Mouse (Mus musculus) right cerebral cortex, adult 18-20 months (tissue): Measurements from ENCODE around the gene Ppfibp1.

ENCODE experiments used
- DNase-seq: peaks from one replicate; pipeline ENCODE4 v3.0.0; 2022; ENCODE audit warnings: mixed read lengths

Ppfibp1 gene

DNA sequence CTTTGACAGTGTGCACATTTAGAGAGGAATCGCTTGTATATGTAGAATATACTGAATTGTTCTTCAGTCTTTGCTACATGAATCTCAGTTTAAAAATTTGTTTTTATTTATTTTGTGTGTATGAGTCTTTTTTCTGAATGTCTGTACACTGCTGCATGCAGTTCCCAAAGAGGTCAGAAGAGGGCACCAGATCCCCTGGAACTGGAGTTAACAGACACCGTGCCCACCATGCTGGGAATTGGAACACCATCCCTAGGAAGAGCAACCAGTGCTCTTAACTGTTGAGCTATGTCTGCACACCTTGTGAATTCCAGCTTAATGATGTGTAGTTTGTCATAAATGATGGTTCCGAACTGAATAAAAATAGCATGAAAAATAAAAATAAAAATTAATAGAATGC is 119.9 kb downstream of the Ppfibp1 start:
- no peak for DNase-seq

DNA sequence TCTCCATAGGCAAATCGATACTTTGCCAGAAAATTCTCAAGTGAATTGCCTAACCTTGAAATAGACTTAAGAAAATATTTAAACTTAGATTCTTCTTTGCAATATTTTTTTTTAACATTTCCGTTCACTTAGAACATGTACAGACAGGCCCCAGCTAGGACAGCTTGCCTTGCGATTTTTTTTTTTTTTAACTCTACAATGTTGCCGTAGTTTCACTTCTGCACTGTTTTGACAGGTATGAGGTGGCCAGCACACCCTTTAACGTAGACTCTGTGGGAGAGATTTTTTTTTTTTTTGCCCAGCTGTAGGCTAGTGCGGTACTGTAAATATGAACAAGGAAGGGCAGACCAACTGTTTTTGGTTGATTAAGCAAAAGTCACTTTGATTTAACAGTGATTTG is 122.1 kb downstream of the Ppfibp1 start:
- no peak for DNase-seq

DNA sequence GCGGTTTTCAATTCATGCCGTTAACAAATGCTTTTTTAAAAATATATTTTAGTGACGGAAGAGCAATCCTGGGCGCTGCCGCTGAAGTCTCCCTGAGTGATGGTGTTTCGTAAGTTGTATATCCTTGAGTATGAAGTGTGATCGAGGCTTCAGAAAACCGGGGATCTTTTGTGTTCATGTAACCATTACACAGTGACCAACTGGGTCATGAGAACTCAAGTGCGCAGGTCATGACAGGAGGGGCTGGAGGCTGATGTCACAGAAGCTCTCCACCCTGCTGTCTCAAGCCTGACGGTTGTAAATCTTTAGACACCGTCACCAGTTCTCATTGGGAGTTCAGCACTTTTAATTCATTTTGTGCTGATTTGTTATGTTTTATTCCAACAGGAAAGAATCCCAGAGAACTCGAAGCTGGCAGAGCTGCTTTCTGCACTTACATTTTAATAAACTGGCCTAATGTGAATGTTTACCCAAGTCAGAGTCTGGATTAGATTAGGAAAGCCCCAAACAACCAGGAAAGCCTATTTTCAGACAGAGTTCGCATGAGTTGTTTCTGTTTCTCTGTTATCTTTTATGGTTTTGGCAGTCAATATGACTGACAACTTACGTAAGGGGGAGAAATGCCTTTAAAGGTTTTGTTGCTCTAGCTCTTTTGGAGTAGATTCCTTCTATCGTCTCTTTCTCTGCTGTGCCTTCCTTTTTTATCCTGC is 122.7 kb downstream of the Ppfibp1 start:
- DNase-seq, result no peak

DNA sequence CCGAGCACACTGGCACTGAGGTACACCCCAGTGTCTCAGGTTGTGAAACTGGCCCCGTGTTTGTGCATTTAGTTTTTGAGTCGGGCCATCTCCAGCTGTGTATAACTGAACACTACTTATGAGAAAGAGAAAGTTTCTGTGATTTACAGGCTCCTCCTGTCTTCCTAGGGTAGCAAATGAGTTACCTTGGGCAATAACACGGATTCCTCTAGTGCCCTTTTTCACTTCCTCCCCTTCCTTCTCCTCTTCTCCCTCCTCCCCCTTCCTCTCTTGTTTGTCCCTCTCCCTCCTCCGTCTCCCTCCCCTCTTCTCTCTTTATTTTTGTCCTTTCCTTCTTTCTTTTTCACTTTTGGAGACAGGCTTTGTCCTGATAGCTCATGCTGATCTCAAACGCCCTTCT is 123.3 kb downstream of the Ppfibp1 start:
- no peak for DNase-seq

DNA sequence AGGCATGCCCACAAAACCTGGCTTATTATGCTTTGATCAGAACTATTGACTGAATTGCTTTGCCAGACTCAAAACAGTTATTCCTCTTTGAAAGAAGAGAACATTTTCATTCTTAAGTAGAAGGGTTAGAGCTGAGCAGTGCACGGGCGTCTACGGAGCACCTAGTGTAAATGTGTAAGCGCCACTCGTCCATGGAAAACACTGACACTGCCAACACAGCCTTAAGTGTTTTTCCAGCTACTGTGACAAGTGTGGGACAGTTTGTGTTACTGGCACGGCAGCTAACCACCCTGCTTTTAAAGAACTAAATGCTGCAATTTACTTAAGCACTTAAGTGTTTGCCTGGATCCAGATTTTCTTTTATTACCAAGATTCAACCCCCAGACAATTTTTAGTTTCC is 123.7 kb downstream of the Ppfibp1 start:
- no peak for DNase-seq

DNA sequence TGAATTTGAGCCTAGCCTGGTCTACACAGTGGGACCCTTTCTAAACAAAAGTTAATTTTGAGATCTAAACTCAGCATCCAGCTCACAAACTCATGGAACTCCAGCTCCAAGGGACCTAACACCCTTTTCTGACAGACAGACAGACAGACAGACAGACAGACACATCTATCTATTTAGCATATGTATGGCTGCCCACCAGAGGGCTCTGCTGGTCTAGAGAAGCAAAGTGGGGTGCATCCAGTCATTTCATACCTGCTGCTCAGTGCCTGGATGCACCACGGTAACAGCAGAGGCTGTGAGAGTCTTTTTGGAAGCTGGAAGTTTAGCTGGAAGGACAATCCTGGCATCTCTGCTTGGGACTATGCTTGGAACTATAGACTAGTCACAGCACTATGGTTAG is 125.3 kb downstream of the Ppfibp1 start:
- no peak for DNase-seq

DNA sequence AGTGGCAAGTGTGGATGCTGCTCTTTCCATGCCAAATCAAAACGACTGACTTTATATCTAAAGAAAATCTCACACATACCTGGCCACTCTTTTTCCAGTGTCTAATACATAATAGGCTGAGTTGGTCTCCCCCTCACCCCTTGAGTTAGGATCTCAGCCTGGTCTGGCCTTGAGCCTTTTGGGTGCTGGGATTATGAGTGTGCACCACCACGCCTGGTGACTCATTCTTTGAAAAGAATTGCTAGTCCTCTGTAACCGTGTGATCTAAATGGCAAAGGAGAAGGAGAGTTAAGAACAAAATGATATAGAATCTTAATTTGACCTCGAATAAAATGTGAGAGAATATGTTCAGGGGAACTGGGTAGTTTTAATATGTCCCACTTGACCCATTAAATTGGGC is 129.6 kb downstream of the Ppfibp1 start:
- no peak for DNase-seq

DNA sequence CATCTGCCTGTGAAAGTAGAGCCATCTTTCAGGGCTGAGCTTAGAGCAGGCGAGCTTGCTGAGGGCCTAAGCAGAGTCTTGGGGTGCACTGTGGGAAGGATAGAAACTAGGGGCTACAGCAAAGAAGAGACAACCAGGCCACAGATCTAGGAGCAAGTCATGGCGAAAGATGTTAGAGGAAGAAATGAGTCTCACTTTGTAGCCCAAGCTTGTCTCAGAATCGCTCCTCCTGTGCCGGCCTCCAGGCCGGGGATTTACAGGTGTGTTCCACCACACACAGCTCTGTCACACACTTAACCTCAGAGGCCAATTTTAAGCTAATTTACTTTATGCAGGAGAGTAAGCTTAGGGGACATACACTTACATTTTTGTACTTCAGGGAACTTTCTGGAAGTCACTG is 130.1 kb downstream of the Ppfibp1 start:
- no peak for DNase-seq

DNA sequence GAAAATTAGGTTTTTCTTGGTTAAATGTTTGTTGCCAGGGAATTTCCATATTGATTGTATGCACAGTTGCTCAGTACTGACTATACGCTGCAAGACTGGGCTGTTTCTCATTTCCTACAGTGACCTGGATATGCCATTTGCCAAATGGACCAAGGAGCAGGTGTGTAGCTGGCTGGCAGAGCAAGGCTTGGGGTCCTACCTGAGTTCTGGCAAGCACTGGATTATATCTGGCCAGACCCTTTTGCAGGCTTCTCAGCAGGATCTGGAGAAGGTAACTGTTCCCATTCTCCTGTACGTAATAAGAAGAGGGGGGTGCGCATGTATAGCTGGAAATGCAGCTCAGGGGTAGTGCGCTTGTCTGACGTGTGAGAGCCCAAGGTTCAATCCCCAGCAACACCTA is 132.9 kb downstream of the Ppfibp1 start:
- no peak for DNase-seq

DNA sequence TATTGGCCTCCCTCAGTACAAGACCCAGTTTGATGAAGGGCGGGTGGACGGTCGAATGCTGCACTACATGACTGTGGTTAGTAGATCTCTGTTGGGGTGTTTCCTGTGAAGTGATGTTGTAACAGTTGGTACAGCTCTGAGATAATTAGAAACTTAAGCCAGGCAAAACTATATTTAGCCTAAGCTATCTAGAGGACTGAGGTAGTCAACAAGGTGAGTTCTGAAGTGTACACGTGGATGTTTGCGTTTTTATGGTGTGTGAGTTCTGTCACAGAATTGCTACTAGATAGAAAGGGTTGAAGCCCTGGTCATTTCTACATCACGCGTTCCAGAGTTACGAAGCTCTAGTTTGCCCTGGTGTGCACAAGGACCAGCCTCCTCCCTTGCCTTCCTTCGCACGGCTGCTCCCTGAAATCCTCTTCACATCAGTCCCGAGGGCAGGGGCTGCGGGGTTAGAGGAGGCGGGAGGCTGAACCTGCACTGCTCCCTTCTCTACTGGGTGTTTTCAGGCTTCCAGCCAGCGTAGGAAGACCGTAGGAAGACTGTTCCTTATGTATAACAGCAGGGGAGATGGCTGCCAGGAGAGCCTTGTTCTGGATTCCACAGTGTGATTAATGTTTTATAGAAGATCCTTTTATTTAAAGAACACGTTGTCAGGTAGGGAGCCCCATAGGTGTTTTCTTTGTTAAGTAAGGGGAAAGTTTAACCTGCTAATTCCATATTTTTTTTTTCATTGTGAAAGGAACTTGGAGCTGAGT is 134.3 kb downstream of the Ppfibp1 start:
- peak; percentile 20 for DNase-seq

DNA sequence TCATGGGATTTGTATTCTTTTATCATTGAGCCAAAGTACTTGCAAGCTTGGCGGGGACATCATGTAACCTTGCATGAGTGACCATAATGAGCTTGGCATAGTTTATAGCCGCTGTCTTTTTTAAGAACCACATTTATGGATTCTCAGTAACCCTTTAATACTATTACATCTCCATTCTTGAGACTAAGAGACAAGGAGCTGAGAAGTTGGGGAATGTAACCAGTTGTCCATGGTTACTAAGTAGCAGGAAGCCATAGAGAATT is 134.8 kb downstream of the Ppfibp1 start:
- no peak for DNase-seq

DNA sequence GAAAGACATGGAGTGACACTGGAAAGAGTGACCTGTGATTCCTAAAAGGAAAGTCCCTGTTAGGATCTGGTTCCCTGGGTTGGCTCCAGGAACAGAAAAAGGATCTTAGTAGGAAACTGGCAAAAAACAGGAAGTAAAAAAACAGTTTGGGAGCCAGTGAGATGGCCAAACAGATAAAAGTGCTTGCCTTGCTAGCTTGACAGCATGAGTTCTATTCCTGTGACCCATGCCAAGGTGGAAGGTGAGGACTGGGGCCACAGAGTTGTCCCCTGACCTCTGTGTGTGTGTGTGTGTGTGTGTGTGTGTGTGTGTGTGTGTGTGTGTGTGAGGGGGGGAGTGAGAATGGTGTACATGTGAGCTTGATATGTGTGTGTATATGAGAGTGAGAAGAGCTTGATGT is 135.3 kb downstream of the Ppfibp1 start:
- DNase-seq, result no peak

DNA sequence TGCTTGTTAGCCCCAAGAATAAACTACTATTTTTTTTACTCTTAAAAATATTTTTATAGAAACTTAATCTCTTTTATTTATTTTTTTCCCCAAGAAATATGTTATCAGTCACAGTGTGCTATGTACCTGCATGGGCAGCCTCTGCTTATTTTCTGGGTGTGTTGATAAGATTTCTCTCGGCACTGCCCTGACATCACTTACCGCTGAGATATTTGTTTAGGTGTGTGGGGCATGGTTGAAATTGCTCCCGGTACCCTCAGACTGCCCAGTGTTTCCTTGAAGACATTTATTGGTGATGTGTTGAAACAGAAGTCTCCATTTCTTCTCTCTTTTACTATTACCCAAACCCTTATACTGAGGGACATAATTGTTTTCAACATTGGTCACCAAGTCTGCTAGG is 136.5 kb downstream of the Ppfibp1 start:
- no peak for DNase-seq

DNA sequence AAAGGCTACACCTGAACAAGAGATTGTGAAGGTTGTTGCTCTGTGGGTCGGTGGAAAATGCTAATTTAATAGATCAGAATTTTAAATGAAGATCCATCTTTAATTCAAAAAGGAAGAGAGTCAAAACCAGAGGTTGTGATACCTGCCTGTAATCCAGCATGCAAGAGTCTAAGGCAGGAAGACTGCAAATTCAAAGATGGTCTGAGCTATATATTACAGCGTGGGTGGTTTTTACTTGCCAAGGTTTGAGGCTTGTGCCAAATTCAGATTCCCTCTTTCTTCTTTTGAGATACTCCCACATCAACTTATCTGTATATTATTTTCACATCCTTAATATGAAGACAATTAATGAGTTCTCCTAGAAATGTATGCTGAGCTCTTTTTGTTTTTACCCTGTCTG is 140.1 kb downstream of the Ppfibp1 start:
- DNase-seq, result no peak

DNA sequence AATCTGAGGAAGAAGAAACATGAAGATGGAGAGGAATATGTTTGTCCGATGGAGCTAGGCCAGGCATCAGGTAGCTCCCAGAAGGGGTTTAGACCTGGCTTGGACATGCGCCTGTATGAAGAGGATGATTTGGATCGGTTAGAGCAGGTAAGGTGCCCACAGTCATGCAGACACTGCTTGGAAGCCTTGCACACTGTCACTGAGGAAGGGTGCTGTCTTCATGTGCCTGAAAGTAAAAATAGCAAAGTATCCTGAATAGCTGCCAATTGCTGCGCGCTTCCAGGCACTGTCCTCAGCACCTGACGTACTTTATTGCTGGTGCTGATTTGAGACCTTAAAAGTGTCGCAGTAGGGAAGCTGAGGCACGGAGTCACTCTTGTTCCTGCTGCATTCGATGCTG is 141.3 kb downstream of the Ppfibp1 start:
- DNase-seq, result no peak

DNA sequence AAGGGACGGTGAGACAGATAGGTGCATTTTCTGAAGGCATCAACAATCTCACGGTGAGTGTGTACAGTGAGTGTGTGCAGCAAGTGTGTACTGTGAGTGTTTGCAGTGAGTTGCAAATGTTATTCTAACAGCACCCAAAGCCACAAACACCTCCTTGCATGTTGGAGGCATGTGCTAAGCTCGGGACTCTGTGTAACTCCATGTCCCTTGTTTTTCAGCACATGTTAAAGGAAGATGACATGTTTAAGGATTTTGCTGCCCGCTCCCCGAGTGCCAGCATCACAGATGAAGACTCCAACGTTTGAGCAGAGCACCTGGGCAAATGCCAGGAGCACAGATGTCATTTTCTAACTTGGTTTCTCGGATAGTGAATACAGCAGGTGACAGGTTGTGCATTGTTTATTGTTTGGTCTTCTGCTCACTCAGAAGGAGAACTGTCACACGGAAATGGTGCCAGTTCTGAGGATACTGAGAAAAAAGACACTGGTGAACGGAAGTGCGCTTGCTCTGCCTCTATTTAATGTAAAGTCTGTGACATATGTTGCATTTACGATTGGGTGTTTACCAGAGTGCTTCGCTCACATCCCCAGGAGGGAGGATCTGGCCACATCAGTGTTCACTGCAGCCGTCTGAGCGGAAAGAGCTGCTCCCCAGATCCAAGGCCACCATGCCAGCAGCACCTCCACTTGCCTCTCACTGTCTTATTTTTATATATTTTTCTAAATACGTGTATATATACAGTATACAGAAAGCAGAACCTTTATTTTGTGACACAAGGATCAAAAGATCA is 142.0 kb downstream of the Ppfibp1 start:
- DNase-seq, result no peak

DNA sequence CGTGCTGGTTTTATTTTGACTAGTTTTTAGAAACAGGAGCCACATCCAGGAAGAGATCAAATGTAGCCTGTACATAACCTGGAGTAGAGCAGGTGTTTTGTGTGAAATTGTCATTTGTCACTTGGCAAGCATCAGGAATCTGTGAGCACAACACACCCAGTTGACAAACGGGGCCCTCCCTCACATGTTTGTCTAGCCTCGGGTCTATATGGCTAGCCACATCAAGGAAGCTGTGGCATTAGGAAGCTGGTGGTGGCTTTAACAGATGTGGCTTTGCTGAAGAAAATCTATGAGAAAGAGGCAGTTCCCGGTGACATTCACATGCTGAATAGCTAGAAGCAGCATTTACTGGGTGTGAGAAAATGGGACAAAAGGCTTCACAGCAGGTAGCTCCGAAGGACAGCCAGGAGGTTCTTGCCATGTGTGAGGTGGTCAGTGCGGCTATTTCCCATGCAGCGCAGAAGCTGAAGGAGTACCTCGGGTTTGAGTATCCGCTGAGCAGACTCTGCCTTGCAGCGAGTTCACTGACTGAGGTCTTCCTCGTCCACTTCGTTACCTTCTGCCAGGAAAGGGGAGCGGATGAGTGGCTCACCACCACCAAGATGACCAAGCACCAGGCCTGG is 144.1 kb downstream of the Ppfibp1 start, which contains the start of gene Rep15:
Rep15 (plus strand) TSS at position 282 of the 623 bp plus-strand sequence.
- no peak for DNase-seq

DNA sequence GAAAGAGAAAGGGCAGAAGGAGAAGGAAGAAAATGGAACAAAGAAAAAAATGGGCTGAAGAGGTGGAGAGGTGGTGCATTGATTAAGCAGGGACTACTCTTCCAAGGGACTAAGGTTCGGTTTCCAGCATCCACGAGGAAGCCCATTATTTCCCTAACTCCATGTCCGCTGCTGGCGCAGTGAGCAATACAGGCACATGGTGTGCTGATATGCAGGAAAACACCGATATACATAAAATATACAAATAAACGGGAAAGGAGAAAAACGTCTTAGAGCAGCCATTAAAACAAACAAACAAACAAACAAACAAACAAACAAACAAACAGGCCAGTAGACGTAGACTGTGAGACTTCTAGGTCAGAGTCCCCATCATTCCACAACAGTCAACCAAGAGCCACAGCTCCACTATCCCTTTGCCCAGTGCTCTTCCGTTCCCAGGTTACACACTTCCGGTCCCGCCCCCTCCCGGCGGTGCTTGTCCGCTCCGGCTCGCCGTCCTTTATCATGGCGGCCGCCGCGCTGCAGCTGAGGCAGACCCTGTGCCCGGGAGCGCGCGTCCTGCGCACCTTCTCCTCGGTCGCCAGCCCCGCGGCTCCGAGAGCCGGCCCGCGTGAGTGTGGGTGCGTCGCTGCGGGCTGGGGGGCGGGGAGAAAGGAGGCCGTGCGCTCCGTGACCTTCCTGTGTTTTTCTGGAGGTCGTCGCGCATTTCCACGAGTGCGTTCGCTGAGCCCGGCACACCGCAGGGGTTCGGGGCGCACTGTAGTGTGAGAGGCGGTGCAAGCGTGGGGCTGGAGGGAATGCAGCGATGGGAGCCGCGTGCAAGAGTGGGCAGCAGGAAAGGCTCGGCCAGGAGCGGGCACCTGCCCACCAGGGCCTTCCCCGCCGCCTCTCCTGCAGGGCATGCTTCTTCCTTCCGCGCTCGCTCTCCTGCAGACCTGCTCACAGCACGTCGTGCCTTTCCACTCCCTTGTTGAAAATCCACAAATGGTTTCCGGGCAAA is 154.3 kb downstream of the Ppfibp1 start, which contains the start of gene Mrps35:
Mrps35 (plus strand) TSS at position 474 of the 1,000 bp plus-strand sequence.
- DNase-seq, result peak; percentile 92

DNA sequence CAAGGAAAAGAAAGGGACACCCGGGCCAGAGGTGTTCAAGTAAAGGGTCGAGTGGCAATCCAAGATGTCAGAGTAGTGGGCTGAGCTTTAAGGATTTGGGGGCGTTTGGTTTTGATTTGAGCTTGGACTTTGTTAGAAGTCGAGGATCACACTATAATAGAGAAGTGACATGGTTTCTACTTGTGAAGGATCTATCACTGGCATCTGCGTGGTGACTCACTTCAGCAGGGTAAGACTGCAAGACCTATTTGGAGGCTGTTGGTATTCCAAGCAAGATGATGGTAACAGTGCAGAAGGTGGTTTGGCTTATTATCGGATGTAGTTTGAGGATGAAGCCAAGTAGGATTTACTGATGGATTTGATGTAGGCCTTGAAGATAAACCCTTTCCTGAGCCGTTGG is 155.3 kb downstream of the Ppfibp1 start:
- DNase-seq, result no peak

DNA sequence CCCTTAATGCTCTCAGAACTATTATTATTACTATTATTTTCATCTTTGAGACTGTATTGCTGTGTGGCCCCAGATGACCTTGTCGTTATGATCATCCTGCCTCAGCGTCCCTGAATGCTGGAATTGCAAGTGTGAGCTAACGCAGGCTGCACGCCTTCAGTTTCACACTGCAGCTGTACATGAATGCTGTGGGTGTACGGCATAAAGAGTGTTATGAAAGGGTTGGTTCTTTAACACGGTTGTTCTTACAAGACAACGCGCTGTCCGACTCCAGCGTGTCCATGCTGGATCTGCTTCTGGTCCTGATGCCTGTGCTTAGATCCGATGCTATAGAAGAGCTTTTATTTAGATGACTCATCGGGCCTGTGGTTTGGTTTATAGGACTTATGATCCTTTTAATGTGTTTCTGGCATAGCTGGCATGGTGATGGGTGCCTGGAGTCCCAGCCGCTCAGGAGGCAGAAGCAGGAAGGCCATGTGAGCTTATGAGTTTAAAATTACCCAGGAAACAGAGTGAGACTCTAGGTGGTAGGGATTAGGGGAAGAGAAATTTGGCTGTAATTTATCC is 161.0 kb downstream of the Ppfibp1 start:
- DNase-seq, result peak; percentile 44

DNA sequence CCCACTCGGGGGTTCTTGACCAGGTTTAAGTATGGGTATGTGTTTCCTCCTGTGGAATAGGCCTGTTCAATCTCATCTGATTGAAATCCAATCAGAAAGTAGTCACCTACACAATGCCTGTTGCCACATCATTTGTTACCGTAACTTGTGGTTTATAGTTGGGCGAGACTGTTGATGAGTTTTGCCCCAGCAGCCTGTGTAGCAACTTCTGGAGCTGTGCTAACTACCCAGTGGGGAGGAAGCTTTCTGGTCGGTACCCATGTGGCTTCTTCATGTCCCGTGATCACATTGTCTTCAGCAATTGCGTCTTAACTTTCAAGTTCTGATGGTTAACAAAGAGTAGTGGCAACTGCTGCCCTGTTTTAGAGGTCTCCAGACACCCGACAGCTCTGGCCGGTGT is 163.4 kb downstream of the Ppfibp1 start:
- no peak for DNase-seq

DNA sequence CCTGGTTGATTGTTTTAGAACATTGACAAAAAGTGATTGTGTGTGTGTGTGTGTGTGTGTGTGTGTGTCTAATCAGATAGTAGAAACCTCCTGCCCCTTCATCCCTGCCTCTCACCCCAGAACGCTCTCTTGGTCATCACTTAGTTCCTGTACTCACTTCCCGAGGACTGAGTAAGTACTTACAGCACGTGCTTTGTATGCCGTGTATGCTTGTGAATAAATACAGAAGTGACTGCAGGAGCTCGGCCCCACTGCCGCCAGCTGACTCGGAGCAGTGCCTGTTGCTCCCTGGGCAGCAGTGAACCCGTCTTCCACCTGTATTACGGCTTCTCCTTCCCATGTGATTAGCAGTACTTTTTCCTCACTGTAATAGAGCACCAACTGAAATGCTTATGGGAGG is 164.2 kb downstream of the Ppfibp1 start:
- no peak for DNase-seq
